Mouse (Mus musculus) granulocyte monocyte progenitor cell, adult 5-6 weeks (primary cell): ENCODE results near the gene Zfp358. TPM values are rescaled to one million over a fixed set of nuclear protein-coding genes. Genes with fewer than 3 reads are reported as not detected.

Experiments
- ATAC-seq: replicated peaks from 2 replicates; pipeline ENCODE4 v1.8.0; 2016; ENCODE audit warnings: mild to moderate bottlenecking, moderate TSS enrichment, inconsistent platforms; ENCODE audit not compliant: poor library complexity, severe bottlenecking
- total RNA-seq, 2 experiments: library from RNA; stranded (forward) in 1 of 2; stranded (reverse) in 1 of 2; fragments of 200-712, 200-1000 nt in 1 of 2; fragments of >200 nt in 1 of 2; fragmentation: Nextera tagmentation in 1 of 2; gene quantifications; 2 replicates each; pipeline ENCODE4 v1.2.3; 2014 to 2017

Zfp358 gene
- total RNA-seq, 2 experiments from 2014 or later = 3.3 to 17.0 TPM

DNA sequence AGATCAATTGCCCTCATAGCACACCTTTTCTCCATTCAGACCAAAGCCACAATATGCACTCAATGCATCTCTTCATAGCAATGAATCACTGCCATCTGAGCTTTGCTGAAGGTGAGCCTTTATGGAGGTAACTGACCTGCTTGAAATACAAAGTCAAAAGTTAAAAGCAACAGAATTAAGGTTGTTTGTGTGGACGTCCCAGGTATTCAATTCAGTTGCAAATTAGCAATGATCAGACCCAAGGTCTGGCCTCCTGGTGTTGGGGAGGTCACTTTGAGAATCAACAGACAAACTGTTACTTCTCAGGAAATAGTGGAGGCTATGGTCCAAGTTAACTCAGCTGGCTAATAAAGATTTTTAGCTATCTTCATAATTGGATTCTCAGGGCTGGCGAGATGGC, 53.6 kb downstream of the Zfp358 start:
- ATAC-seq = no peak

Other genes starting within 250 kb of the Zfp358 start
- gene Insr, start 213.5 kb upstream of the Zfp358 start, total RNA-seq (2014; fragmentation: Nextera tagmentation) = 24.1 and 27.3 TPM in 2 replicates
- 12.2 and 12.3 TPM in 2 replicates for gene Insr, start 213.5 kb upstream of the Zfp358 start, total RNA-seq (2017)
- gene A430078G23Rik, start 139.7 kb upstream of the Zfp358 start, total RNA-seq (2014; fragmentation: Nextera tagmentation) = 18.7 and 25.6 TPM in 2 replicates
- 10.5 and 14.7 TPM in 2 replicates for gene A430078G23Rik, start 139.7 kb upstream of the Zfp358 start, total RNA-seq (2017)
- gene Arhgef18, start 100.1 kb upstream of the Zfp358 start, total RNA-seq (2014; fragmentation: Nextera tagmentation) = 29.1 and 36.5 TPM in 2 replicates
- gene Arhgef18, start 100.1 kb upstream of the Zfp358 start, total RNA-seq (2017) = 24.7 and 25.2 TPM in 2 replicates
- gene Pex11g, start 25.5 kb upstream of the Zfp358 start, total RNA-seq (2014; fragmentation: Nextera tagmentation) = 2.3 and 2.8 TPM in 2 replicates
- gene Pex11g, start 25.5 kb upstream of the Zfp358 start, total RNA-seq (2017) = 1.6 and 3.4 TPM in 2 replicates
- gene Tex45, start 22.3 kb upstream of the Zfp358 start, total RNA-seq (2014; fragmentation: Nextera tagmentation) = not detected in 2 replicates
- gene Tex45, start 22.3 kb upstream of the Zfp358 start, total RNA-seq (2017) = not detected in 2 replicates
- gene Mcoln1, start 7.3 kb downstream of the Zfp358 start, total RNA-seq (2014; fragmentation: Nextera tagmentation) = 26.7 and 55.5 TPM in 2 replicates
- gene Mcoln1, start 7.3 kb downstream of the Zfp358 start, total RNA-seq (2017) = 21.8 and 41.5 TPM in 2 replicates
- 39.0 and 39.4 TPM in 2 replicates for gene Pnpla6, start 22.2 kb downstream of the Zfp358 start, total RNA-seq (2014; fragmentation: Nextera tagmentation)
- gene Pnpla6, start 22.2 kb downstream of the Zfp358 start, total RNA-seq (2017) = 11.8 and 16.8 TPM in 2 replicates
- not detected in 2 replicates for gene C330021F23Rik, start 74.9 kb downstream of the Zfp358 start, total RNA-seq (2014; fragmentation: Nextera tagmentation)
- gene C330021F23Rik, start 74.9 kb downstream of the Zfp358 start, total RNA-seq (2017) = 0.43 TPM in 1 of 2 replicates, not detected in the other
- gene Camsap3, start 94.2 kb downstream of the Zfp358 start, total RNA-seq (2014; fragmentation: Nextera tagmentation) = 0.19 and 0.82 TPM in 2 replicates
- 0.13 TPM in 1 of 2 replicates, not detected in the other for gene Camsap3, start 94.2 kb downstream of the Zfp358 start, total RNA-seq (2017)
- gene Xab2, start 128.2 kb downstream of the Zfp358 start, total RNA-seq (2014; fragmentation: Nextera tagmentation) = 33.1 and 35.2 TPM in 2 replicates
- gene Xab2, start 128.2 kb downstream of the Zfp358 start, total RNA-seq (2017) = 44.9 and 51.3 TPM in 2 replicates
- gene Pet100, start 128.4 kb downstream of the Zfp358 start, total RNA-seq (2014; fragmentation: Nextera tagmentation) = 118 and 132 TPM in 2 replicates
- gene Pet100, start 128.4 kb downstream of the Zfp358 start, total RNA-seq (2017) = 141 and 273 TPM in 2 replicates
- gene Pcp2, start 132.4 kb downstream of the Zfp358 start, total RNA-seq (2014; fragmentation: Nextera tagmentation) = not detected in 2 replicates
- not detected in 2 replicates for gene Pcp2, start 132.4 kb downstream of the Zfp358 start, total RNA-seq (2017)
- 194 and 226 TPM in 2 replicates for gene Stxbp2, start 137.8 kb downstream of the Zfp358 start, total RNA-seq (2014; fragmentation: Nextera tagmentation)
- 109 and 135 TPM in 2 replicates for gene Stxbp2, start 137.8 kb downstream of the Zfp358 start, total RNA-seq (2017)
- 0.73 TPM in 1 of 2 replicates, not detected in the other for gene Retn, start 162.6 kb downstream of the Zfp358 start, total RNA-seq (2014; fragmentation: Nextera tagmentation)
- gene Retn, start 162.6 kb downstream of the Zfp358 start, total RNA-seq (2017) = not detected in 2 replicates
- 14.1 and 33.6 TPM in 2 replicates for gene Mcemp1, start 172.6 kb downstream of the Zfp358 start, total RNA-seq (2014; fragmentation: Nextera tagmentation)
- gene Mcemp1, start 172.6 kb downstream of the Zfp358 start, total RNA-seq (2017) = 18.5 and 18.9 TPM in 2 replicates
- gene Fcor, start 179.2 kb downstream of the Zfp358 start, total RNA-seq (2014; fragmentation: Nextera tagmentation) = 27.9 and 43.5 TPM in 2 replicates
- gene Fcor, start 179.2 kb downstream of the Zfp358 start, total RNA-seq (2017) = 13.1 and 14.4 TPM in 2 replicates
- 24.1 and 27.2 TPM in 2 replicates for gene Trappc5, start 183.2 kb downstream of the Zfp358 start, total RNA-seq (2014; fragmentation: Nextera tagmentation)
- gene Trappc5, start 183.2 kb downstream of the Zfp358 start, total RNA-seq (2017) = 30.9 and 39.8 TPM in 2 replicates
- not detected in 2 replicates for gene Fcer2a, start 201.0 kb downstream of the Zfp358 start, total RNA-seq (2014; fragmentation: Nextera tagmentation)
- gene Fcer2a, start 201.0 kb downstream of the Zfp358 start, total RNA-seq (2017) = not detected in 2 replicates
- not detected in 2 replicates for gene Clec4g, start 227.5 kb downstream of the Zfp358 start, total RNA-seq (2014; fragmentation: Nextera tagmentation)
- gene Clec4g, start 227.5 kb downstream of the Zfp358 start, total RNA-seq (2017) = not detected in 2 replicates